Mouse (Mus musculus) c-Kit-positive CD71-negative TER-119-negative erythroid progenitor cells, embryonic 14.5 days (primary cell): Measurements from ENCODE around the gene Ttc37.

ENCODE experiments used
- DNase-seq: peaks from one replicate; pipeline ENCODE4 v3.0.0-alpha.2; 2013; ENCODE audit warnings: low read depth

Ttc37 gene

GRCm38 (mm10) chr13:76160587-76160986 lies 62.1 kb downstream of the Ttc37 start:
- no peak for DNase-seq

DNA sequence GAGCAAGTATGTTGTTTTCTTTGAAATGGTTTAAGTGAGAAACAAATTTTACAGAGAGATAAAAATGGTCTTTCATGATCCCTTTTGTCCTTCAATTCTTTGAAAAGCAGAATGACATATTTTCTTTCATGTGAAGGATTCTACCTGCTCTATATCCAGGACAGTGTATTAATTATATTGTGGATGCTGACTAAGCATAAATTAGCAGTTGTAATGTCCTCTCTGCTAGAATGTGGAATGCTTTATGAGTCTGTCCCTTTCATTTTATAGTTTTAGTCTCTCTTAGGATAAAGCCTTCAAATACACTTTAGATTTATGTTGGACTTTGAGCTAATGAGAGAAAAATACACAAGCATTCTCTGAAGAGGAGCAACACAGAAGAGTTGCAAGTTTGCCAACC lies 75.8 kb downstream of the Ttc37 start:
- DNase-seq: no peak

- DNase-seq: no peak
Measured at GRCm38 (mm10) chr13:76178700-76179099, 80.2 kb downstream of the Ttc37 start.

GRCm38 (mm10) chr13:76187651-76188050 lies 89.1 kb downstream of the Ttc37 start:
- DNase-seq: no peak

GRCm38 (mm10) chr13:76189190-76189589 lies 90.7 kb downstream of the Ttc37 start:
- no peak for DNase-seq

DNA sequence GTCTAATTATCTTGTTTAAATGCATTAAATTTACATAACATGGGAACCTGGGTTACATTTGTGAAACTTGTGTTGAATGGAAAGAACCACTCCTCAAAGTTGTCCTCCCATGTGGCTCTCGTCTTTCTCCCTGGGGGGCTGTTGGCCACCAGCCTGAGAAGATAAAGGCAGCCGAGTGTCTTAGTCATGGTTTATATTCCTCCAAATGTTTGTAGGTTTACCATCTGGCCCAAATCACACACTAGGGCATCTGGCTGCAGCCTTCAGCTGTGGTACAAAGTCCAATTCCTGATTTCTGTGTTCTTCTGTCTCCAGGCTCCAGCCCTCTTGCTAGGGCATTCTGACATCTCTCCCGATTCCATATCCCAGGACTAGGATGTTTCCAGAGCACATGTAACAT lies 91.7 kb downstream of the Ttc37 start:
- DNase-seq: no peak

- DNase-seq: no peak
Measured at GRCm38 (mm10) chr13:76194937-76195336, 96.4 kb downstream of the Ttc37 start.

GRCm38 (mm10) chr13:76195431-76196138 lies 97.1 kb downstream of the Ttc37 start:
- DNase-seq: no peak

DNA sequence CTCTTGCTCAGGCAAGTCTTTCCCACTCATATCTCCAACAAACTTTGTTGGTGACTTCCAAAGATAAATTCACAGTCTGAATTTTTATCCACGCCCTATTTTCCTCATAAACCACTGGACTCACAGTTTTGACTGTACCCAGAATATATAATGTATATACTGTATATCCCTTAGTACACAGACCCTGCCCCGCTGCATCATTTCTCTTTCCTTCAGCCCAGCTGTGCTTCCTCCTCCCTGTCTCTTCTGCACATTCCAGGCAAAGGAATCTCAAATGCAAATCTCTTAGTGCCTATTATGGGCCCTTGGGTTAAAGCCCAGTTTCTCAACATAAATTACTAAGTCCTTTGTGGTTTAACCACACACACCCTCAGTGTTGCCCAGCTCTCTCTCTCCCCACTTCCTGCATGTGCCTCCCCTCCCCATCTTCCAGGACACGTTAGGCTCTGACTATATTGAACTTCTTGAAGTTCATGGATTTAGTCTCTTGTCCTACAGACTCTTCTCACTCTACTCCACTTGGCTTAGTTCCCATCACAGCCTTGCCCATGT lies 98.8 kb downstream of the Ttc37 start:
- no peak for DNase-seq

GRCm38 (mm10) chr13:76199943-76200342 lies 101.4 kb downstream of the Ttc37 start:
- no peak for DNase-seq

DNA sequence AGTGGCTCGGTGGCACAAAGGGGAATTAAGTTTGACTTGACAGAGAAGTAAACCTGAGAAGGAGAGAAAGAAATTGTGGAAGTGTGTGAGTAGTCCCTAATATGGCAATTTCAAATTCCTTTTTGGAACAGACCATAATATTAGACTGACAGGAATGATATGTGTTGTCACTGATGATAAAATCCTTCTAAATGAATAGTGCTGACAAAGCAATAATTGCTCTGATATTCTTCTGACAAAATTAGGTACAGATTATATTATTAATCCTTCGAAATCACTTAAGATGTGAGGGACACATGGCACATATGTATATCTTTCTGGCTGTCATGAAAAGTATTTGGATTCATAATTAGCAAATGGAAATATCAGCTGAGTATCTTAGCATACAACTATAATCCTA lies 116.4 kb downstream of the Ttc37 start:
- DNase-seq: no peak

GRCm38 (mm10) chr13:76215397-76215796 lies 116.9 kb downstream of the Ttc37 start:
- DNase-seq: peak; percentile 18
